In genomic region chr3:69709043-69709929, GRCm38 (mm10) we compare ENCODE assay signal across 12 mouse cellular contexts. TPM values are rescaled to one million over a fixed set of nuclear protein-coding genes. Genes with fewer than 3 reads are reported as not detected.
A peak's percentile ranks its signal among the peaks of the same experiment; 100 is the strongest.
DNase-seq lines count a peak whose midpoint lies in the region; ATAC-seq lines count a peak whose summit lies in the region.
"Had no signal": no experiment of that assay in that cellular context is flagged by ENCODE, and none has a peak within 500 bp of the region (broad histone marks: within the 10 kb centered on the region; RNA-seq: fewer than 3 reads in every experiment).

No protein-coding gene starts in this region.

- peak; percentile 42; the same call in 1 of the 2 replicates for ATAC-seq in kidney, embryonic 16.5 days (ENCODE audit: low FRiP score, low TSS enrichment)
- peak; percentile 88 for ATAC-seq in forebrain, embryonic 12.5 days (ENCODE audit: low FRiP score)
- peak; percentile 88 for ATAC-seq in hindbrain, embryonic 16.5 days
- peak; percentile 78 for ATAC-seq in neural tube, embryonic 13.5 days (ENCODE audit: low read depth)

- no peak overlapping the region for H3K4me3 ChIP-seq in kidney, embryonic 16.5 days (ENCODE audit: low read length)
- no peak overlapping the region for H3K4me3 ChIP-seq in forebrain, embryonic 12.5 days (replicated peaks)
- H3K4me3 ChIP-seq in hindbrain, embryonic 16.5 days (ENCODE audit: low read length) = no peak overlapping the region
- no peak overlapping the region for H3K4me3 ChIP-seq in neural tube, embryonic 13.5 days
- H3K4me3 ChIP-seq: limb, embryonic 15.5 days had no signal

- no peaks in the 10 kb centered on the region for H3K36me3 ChIP-seq in kidney, embryonic 16.5 days (ENCODE audit: insufficient read depth, low read length)
- no peaks in the 10 kb centered on the region for H3K36me3 ChIP-seq in forebrain, embryonic 12.5 days (replicated peaks)
- H3K36me3 ChIP-seq in hindbrain, embryonic 16.5 days (ENCODE audit: control insufficient read depth, insufficient read depth, low read length) = no peaks in the 10 kb centered on the region
- H3K36me3 ChIP-seq in neural tube, embryonic 13.5 days = no peaks in the 10 kb centered on the region
- H3K36me3 ChIP-seq: limb, embryonic 15.5 days had no signal

- WGBS in kidney, embryonic 16.5 days = 63% methylated on average over 12 of the region's 12 CpGs
- 10% methylated on average over 12 of the region's 12 CpGs for whole genome bisulfite sequencing in forebrain, embryonic 12.5 days
- WGBS in hindbrain, embryonic 16.5 days = 25% methylated on average over 12 of the region's 12 CpGs
- 26% methylated on average over 12 of the region's 12 CpGs for WGBS in neural tube, embryonic 13.5 days

- no peak overlapping the region for H3K4me2 ChIP-seq in kidney, embryonic 16.5 days (replicated peaks; ENCODE audit: low read depth, low read length)
- peak overlapping the region; percentile 15; the same call in 1 of the 2 replicates for H3K4me2 ChIP-seq in forebrain, embryonic 12.5 days
- peak overlapping the region; percentile 3; the same call in 1 of the 2 replicates for H3K4me2 ChIP-seq in hindbrain, embryonic 16.5 days (ENCODE audit: low read length)
- H3K4me2 ChIP-seq in neural tube, embryonic 13.5 days = no peak overlapping the region; the same call in 1 of the 2 replicates
- H3K4me2 ChIP-seq: limb, embryonic 15.5 days had no signal

- no peak for DNase-seq in kidney, adult 11 months
- DNase-seq in urinary bladder, postnatal 14 days (ENCODE audit: low spot score) = no peak
- no peak for DNase-seq in layer of hippocampus, postnatal 25 days (ENCODE audit: extremely low spot score in 1 of 2, low spot score in 1 of 2)
- DNase-seq in natural killer cell, adult 2 months (ENCODE audit: low spot score in 2 of 2) = no peak
- DNase-seq: adrenal gland, postnatal 10 days; cerebellum, postnatal 10 days; lung, postnatal 10 days had no signal

- no peaks in the 10 kb centered on the region for H3K9me3 ChIP-seq in kidney, embryonic 16.5 days (ENCODE audit: low read length)
- no peaks in the 10 kb centered on the region for H3K9me3 ChIP-seq in forebrain, embryonic 12.5 days
- H3K9me3 ChIP-seq in hindbrain, embryonic 16.5 days (ENCODE audit: control insufficient read depth, low read length) = no peaks in the 10 kb centered on the region
- H3K9me3 ChIP-seq in neural tube, embryonic 13.5 days = no peaks in the 10 kb centered on the region
- H3K9me3 ChIP-seq: limb, embryonic 15.5 days had no signal

- H3K27ac ChIP-seq in kidney, embryonic 16.5 days (ENCODE audit: low read length) = no peak overlapping the region
- 0 out of 2 replicates have a peak overlapping the region, but pooled peaks have one; percentile 36 for H3K27ac ChIP-seq in forebrain, embryonic 12.5 days
- H3K27ac ChIP-seq in hindbrain, embryonic 16.5 days (ENCODE audit: low read depth, low read length) = 0 out of 2 replicates have a peak overlapping the region, but pooled peaks have one; percentile 23
- H3K27ac ChIP-seq in neural tube, embryonic 13.5 days (replicated peaks) = peak overlapping the region; percentile 20
- H3K27ac ChIP-seq: limb, embryonic 15.5 days had no signal

- H3K27me3 ChIP-seq in kidney, embryonic 16.5 days (ENCODE audit: insufficient read depth, low read length) = no peaks in the 10 kb centered on the region
- peaks cover 52% of the 10 kb centered on the region for H3K27me3 ChIP-seq in forebrain, embryonic 12.5 days
- no peaks in the 10 kb centered on the region for H3K27me3 ChIP-seq in hindbrain, embryonic 16.5 days (replicated peaks; ENCODE audit: control insufficient read depth, insufficient read depth, low read length)
- H3K27me3 ChIP-seq in neural tube, embryonic 13.5 days = no peaks in the 10 kb centered on the region

- no peak overlapping the region for H3K9ac ChIP-seq in kidney, embryonic 16.5 days (replicated peaks; ENCODE audit: low read length)
- H3K9ac ChIP-seq in forebrain, embryonic 12.5 days = no peak overlapping the region
- H3K9ac ChIP-seq in hindbrain, embryonic 16.5 days (ENCODE audit: low read depth, low read length) = no peak overlapping the region
- H3K9ac ChIP-seq in neural tube, embryonic 13.5 days = no peak overlapping the region
- H3K9ac ChIP-seq: limb, embryonic 15.5 days had no signal

- H3K4me1 ChIP-seq in kidney, embryonic 16.5 days (ENCODE audit: insufficient read depth, low read length) = no peaks in the 10 kb centered on the region
- peaks cover 19% of the 10 kb centered on the region for H3K4me1 ChIP-seq in forebrain, embryonic 12.5 days
- H3K4me1 ChIP-seq in hindbrain, embryonic 16.5 days (ENCODE audit: control insufficient read depth, insufficient read depth, low read depth, low read length) = peaks cover 3% of the 10 kb centered on the region
- peaks cover 18% of the 10 kb centered on the region; the same call in 1 of the 2 replicates for H3K4me1 ChIP-seq in neural tube, embryonic 13.5 days (replicated peaks)
- H3K4me1 ChIP-seq: limb, embryonic 15.5 days had no signal

RNA-seq across cellular contexts. Expression of gene Nmd3, which starts 12.5 kb away (rescaled TPM):
- polyA plus RNA-seq in kidney, embryonic 16.5 days (2015; fragmentation: Nextera tagmentation; extraction: Ambion mirVana) = 152 and 153 TPM in 2 replicates
- 109 and 114 TPM in 2 replicates for polyA plus RNA-seq in forebrain, embryonic 12.5 days (2016; fragmentation: Nextera tagmentation; extraction: Ambion mirVana)
- 86.0 and 91.8 TPM in 2 replicates for polyA plus RNA-seq in hindbrain, embryonic 16.5 days (2015; fragmentation: Nextera tagmentation; extraction: Ambion mirVana)
- polyA plus RNA-seq in neural tube, embryonic 13.5 days (2015; fragmentation: Nextera tagmentation; extraction: Ambion mirVana) = 111 and 122 TPM in 2 replicates
- 10 to 100 TPM; 48.1 to 57.5 TPM for total RNA-seq in layer of hippocampus, postnatal 25 days (2021)

Comparison
In these comparisons a context has a peak if more than half of its experiments do, and no peak if none do; other contexts are left out.
1. H3K4me2 ChIP-seq: peak in forebrain, embryonic 12.5 days (single experiment) and hindbrain, embryonic 16.5 days (single experiment); none in kidney, embryonic 16.5 days (single experiment) and neural tube, embryonic 13.5 days (single experiment).
2. Peak in every context shown above with its lines, with median percentiles within 50 percentile points of each other: ATAC-seq.